Mouse (Mus musculus) forebrain, embryonic 15.5 days (tissue): Measurements from ENCODE around the gene Prss53. TPM values are rescaled to one million over a fixed set of nuclear protein-coding genes. Genes with fewer than 3 reads are reported as not detected.
A peak's percentile ranks its signal among the peaks of the same experiment; 100 is the strongest.
"Not testable (repeated sequence)": the region's sequence is repeated elsewhere in the genome, so short reads cannot be mapped to it uniquely, and the experiment has no call there.

Experiments used
- ATAC-seq: fragments of 200-750 bp; cut with Nextera tagmentation; replicated peaks from 2 replicates; pipeline ENCODE4 v1.8.0; 2017; ENCODE audit warnings: mild to moderate bottlenecking, moderate TSS enrichment, moderate library complexity
- H3K27ac ChIP-seq: fragments of 300-500 bp; sonication (generic); replicated peaks from 2 replicates; pipeline ENCODE4 v1.5.1; 2015; ENCODE audit warnings: mild to moderate bottlenecking, inconsistent platforms
- H3K27me3 ChIP-seq: fragments of 300-500 bp; sonication (generic); 2 replicates; pipeline ENCODE4 v1.6.1; 2015; ENCODE audit warnings: inconsistent platforms
- H3K36me3 ChIP-seq: fragments of 300-500 bp; sonication (generic); 2 replicates; pipeline ENCODE4 v1.6.1; 2015; ENCODE audit warnings: mild to moderate bottlenecking, inconsistent platforms
- H3K4me1 ChIP-seq: fragments of 300-500 bp; sonication (generic); 2 replicates; pipeline ENCODE4 v1.6.1; 2015; ENCODE audit warnings: inconsistent platforms
- H3K4me2 ChIP-seq: fragments of 300-500 bp; sonication (generic); replicated peaks from 2 replicates; pipeline ENCODE4 v1.6.1; 2015; ENCODE audit warnings: mild to moderate bottlenecking, inconsistent platforms
- H3K4me3 ChIP-seq: fragments of 300-500 bp; sonication (generic); 2 replicates; pipeline ENCODE4 v1.5.1; 2015; ENCODE audit warnings: mild to moderate bottlenecking, inconsistent platforms
- H3K9ac ChIP-seq: fragments of 300-500 bp; sonication (generic); replicated peaks from 2 replicates; pipeline ENCODE4 v1.6.1; 2015; ENCODE audit warnings: mild to moderate bottlenecking, inconsistent platforms
- H3K9me3 ChIP-seq: fragments of 300-500 bp; sonication (generic); 2 replicates; pipeline ENCODE4 v1.6.1; 2016; ENCODE audit warnings: inconsistent platforms
- WGBS: fragments of 180-500 bp; shearing (Covaris S2); methylation state at CpG from one replicate; pipeline ENCODE4 v1.1.7; 2015; ENCODE audit warnings: mixed read lengths; 5-methylcytosine and 5-hydroxymethylcytosine counted together
- polyA plus RNA-seq: library from polyadenylated mRNA; unstranded; fragments of >200 nt; fragmentation: Nextera tagmentation; extraction: Ambion mirVana; gene quantifications from 2 replicates; pipeline ENCODE4 v1.2.1, GENCODE M21; 2015

Gene Prss53
- polyA plus RNA-seq, 1 experiment from 2014 or later = 0.92 TPM

DNA sequence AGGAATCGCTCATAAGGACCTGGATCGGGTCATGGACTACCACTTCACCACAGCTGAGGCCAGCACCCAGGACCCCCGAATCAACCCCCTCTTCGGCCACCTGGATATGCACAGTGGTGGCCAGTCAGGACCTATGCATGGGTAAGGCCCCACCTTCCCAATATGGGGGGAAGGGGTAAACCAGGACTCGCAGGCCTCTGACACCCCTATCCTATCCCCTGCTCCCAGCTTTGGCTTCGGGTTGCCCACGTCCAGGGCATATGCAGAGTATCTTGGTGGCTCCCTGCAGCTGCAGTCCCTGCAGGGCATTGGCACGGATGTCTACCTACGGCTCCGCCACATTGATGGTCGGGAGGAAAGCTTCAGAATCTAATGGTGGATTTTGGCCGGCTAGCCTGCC, 17.2 kb upstream of the Prss53 start:
- 97% methylated on average over 12 of the region's 12 CpGs for WGBS
- ATAC-seq = no peak
- H3K27me3 ChIP-seq = no peaks in the 10 kb centered on the region

DNA sequence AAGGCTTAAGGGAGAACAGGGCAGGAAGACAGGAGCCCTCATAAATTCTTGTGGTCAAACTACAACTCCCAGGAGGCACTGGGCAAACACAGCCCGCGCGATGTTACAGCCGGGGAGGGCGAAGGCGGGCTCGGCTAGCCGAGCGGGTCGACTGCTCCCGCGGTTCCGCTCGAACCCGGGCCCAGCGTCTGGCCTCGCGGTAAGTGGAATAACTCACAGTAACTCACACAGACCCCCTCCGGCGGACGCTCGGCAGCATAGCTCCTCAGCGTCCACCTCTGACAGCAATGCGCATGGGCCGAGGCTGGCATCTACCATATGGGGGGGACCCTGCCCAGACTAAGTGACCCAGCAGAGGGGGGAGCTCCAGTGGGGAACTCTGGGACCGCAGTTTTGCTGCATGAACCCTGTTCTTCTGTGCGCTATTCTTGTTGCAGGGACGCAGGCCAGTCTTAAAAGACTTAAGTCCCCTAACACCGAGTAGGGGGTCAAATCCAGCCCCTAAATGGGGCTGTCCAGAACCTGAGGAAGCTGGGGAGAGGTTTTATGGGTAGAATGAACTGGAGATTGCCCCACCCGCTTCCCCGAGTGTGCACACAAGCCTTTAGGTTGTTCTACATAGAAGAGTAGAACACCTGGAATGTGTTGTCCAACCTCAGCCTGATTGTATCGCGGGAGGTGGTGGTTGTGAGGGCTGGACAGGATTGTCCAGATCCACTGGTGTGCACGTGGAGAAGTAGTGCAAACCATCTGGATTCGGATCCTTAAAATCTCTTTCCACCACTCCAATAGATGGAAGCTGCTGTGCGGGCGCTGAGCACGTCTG, 13.4 kb upstream of the Prss53 start, which contains the start of gene Bckdk:
TSS of gene Bckdk (plus strand) at position 112 of the 826 bp plus-strand sequence.
- Histone ChIP-seq H3K27me3 (no peaks in the 10 kb centered on the region), H3K4me2 (peak within 1 kb of the TSS; percentile 87), H3K9me3 (no peaks in the 10 kb centered on the region), H3K36me3 (peaks cover 31% of the 10 kb centered on the region), H3K27ac (peak within 1 kb of the TSS; percentile 85), H3K9ac (peak within 1 kb of the TSS; percentile 91), H3K4me1 (peaks cover 13% of the 10 kb centered on the region), H3K4me3 (peak within 1 kb of the TSS; percentile 89)
- WGBS = 7% methylated on average over 38 of the region's 38 CpGs
- peak; percentile 95 for ATAC-seq

More for the DNA sequence above, 17.2 kb upstream of the Prss53 start:
- Histone ChIP-seq H3K36me3 (peaks cover 34% of the 10 kb centered on the region), H3K4me3 (no peak overlapping the region), H3K4me2 (no peak overlapping the region), H3K27ac (no peak overlapping the region), H3K9me3 (no peaks in the 10 kb centered on the region), H3K4me1 (peaks cover 22% of the 10 kb centered on the region), H3K9ac (no peak overlapping the region)

DNA sequence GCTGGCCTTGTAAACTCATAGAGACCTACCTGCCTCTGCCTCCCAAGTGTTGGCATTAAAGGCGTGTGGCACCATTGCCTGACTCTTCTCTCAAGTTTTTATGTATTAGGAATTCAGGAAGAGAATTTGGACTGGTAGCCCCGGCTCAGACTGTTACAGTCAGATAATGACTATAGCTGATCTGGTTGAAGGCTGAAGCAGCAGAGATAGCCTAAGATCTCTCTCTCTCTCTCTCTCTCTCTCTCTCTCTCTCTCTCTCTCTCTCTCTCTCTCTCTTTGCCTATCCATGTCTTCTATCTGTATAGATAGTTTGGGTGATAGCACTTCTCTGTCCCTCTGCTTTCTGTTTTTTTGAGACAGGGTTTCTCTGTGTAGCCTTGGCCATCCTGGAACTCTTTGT, 11.0 kb upstream of the Prss53 start:
- ATAC-seq = no peak
- no peak overlapping the region for H3K9ac ChIP-seq
- H3K4me3 ChIP-seq = no peak overlapping the region
- no peak overlapping the region for H3K27ac ChIP-seq
- WGBS = 82% methylated on average over 2 of the region's 2 CpGs
- H3K36me3 ChIP-seq = peaks cover 7% of the 10 kb centered on the region; the same call in 1 of the 2 replicates
- no peak overlapping the region for H3K4me2 ChIP-seq
- H3K27me3 ChIP-seq = no peaks in the 10 kb centered on the region
- H3K4me1 ChIP-seq = peaks cover 13% of the 10 kb centered on the region
- no peaks in the 10 kb centered on the region for H3K9me3 ChIP-seq

DNA sequence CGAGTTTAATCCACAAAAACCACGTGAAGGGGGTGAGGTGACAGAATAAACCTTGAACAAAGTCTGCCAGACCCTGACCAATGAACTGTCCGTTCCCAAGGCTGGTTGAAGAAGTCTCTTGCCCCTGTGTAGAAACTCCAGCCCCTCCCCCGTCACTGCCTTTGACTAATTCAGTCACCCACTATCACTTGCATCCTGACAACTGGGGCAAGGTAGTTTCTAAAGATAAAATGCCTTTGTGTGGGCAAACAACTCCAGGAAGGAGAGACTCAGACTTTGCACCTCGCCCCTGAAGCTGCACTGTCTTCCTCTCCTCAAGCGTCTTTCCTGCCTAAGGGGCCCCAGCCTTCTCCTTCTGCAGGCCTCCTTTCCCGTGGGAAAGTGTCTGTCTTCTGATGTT, 9.2 kb upstream of the Prss53 start:
- H3K4me3 ChIP-seq = no peak overlapping the region
- peaks cover 10% of the 10 kb centered on the region for H3K4me1 ChIP-seq
- H3K27me3 ChIP-seq = no peaks in the 10 kb centered on the region
- no peak overlapping the region for H3K4me2 ChIP-seq
- ATAC-seq = no peak
- no peak overlapping the region for H3K27ac ChIP-seq
- no peaks in the 10 kb centered on the region for H3K36me3 ChIP-seq
- 51% methylated on average over 7 of the region's 7 CpGs for WGBS
- no peak overlapping the region for H3K9ac ChIP-seq
- no peaks in the 10 kb centered on the region for H3K9me3 ChIP-seq

DNA sequence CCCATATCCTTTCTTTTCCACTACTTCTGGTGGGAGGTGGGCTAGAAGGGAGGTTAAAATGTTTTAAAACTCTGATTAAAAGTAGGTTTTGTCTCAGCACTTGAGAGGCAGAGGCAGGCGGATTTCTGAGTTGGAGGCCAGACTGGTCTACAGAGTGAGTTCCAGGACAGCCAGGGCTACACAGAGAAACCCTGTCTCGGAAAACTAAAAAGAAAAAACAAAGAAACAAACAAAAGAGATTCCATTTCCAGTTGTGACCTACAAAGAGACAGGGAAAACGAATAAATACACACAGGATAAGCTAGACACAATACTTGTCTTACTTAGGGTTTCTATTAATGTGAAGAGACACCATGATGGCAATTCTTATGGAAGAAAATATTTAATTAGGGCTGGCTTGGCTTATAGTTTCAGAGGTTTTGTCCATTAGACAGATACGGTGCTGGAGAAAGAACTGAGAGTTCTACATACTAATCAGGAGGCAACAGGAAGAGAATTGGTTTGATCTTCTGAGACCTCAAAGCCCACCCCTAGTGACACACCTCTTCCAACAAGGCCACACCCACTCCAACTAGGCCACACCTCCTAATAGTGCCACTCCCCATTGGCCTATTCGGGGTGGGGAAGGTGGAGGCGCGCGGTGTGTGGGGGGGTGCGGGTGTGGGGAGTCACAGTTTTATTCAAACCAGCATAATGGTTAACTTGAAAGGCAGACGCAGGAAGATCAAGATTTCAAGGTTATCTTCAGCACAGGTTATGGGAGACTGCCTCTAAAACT, 7.6 kb upstream of the Prss53 start:
- WGBS = 40% methylated on average over 10 of the region's 10 CpGs
- ATAC-seq = no peak
- H3K4me2 ChIP-seq = no peak overlapping the region
- 0 out of 2 replicates have a peak, but pooled peaks cover 2% of the 10 kb centered on the region for H3K36me3 ChIP-seq
- H3K4me3 ChIP-seq = no peak overlapping the region
- H3K4me1 ChIP-seq = peaks cover 9% of the 10 kb centered on the region
- H3K27me3 ChIP-seq = no peaks in the 10 kb centered on the region
- no peaks in the 10 kb centered on the region for H3K9me3 ChIP-seq
- no peak overlapping the region for H3K27ac ChIP-seq
- H3K9ac ChIP-seq = no peak overlapping the region

DNA sequence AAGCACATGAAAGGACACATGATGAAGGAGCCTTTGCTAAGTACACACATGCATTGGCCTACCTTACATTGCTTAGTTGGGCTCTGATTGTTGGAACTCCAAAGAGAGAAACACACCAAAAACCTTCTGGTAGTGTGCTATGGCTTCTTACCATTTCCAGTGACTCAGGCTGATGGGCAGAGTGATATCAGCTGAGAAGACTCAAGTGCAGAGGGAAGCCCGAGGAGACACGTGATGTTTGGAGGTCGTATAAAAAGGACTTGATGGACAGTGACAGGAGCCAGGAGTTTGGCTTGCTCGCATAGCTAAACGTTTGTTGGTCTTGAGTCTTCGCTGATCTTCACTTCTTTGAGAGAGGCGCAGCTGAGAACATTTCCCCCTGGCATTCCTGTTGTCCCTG, 6.8 kb upstream of the Prss53 start:
- 91% methylated on average over 7 of the region's 7 CpGs for WGBS
- H3K36me3 ChIP-seq = 0 out of 2 replicates have a peak, but pooled peaks cover 5% of the 10 kb centered on the region
- no peak overlapping the region for H3K27ac ChIP-seq
- peaks cover 9% of the 10 kb centered on the region for H3K4me1 ChIP-seq
- H3K9ac ChIP-seq = no peak overlapping the region
- ATAC-seq = no peak
- no peak overlapping the region for H3K4me2 ChIP-seq
- H3K4me3 ChIP-seq = no peak overlapping the region
- H3K9me3 ChIP-seq = no peaks in the 10 kb centered on the region
- no peaks in the 10 kb centered on the region for H3K27me3 ChIP-seq

DNA sequence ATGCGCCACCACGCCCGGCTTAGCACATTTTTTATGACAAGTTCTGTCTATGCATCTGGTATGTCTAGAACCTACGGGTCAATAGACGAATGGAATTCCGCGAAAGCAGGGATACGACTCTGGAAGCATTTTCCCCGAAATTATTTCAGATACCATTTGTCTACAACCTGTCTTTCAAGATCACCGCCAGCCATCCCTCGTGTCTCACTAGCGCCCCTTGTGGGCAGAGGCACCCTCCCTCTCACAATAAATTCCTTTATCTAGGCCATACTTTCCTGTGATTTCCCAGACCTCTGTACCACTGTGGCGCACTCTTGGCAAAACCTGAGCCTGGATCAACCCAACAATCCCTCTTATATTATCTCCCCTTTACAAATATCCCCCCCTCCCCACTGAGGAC, 5.6 kb upstream of the Prss53 start:
- H3K27me3 ChIP-seq = no peaks in the 10 kb centered on the region
- H3K36me3 ChIP-seq = 0 out of 2 replicates have a peak, but pooled peaks cover 8% of the 10 kb centered on the region
- H3K9me3 ChIP-seq = no peaks in the 10 kb centered on the region
- no peak overlapping the region for H3K27ac ChIP-seq
- 60% methylated on average over 13 of the region's 13 CpGs for WGBS
- H3K4me2 ChIP-seq = no peak overlapping the region
- H3K9ac ChIP-seq = no peak overlapping the region
- no peak for ATAC-seq
- H3K4me3 ChIP-seq = no peak overlapping the region
- peaks cover 9% of the 10 kb centered on the region for H3K4me1 ChIP-seq

DNA sequence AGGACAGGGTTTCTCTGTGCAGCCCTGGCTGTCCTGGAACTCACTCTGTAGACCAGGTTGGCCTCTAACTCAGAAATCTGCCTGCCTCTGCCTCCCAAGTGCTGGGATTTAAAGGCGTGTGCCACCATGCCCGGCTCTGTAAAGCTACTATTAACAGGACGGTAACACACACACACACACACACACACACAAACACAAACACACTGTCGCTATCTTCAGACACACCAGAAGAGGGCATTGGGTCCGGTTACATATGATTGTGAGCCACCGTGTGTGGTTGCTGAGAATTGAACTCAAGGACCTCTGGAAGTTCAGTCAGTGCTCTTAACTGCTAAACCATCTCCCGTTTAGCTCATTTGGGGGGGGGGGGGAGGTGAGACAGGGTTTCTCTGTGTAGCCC, 5.1 kb upstream of the Prss53 start:
- H3K36me3 ChIP-seq, H3K9me3 ChIP-seq, H3K4me1 ChIP-seq, H3K9ac ChIP-seq, ATAC-seq, H3K27me3 ChIP-seq: not testable (repeated sequence)
- Histone ChIP-seq H3K27ac (peak overlapping the region; percentile 35; the same call in 1 of the 2 replicates), H3K4me3 (peak overlapping the region; percentile 62), H3K4me2 (peak overlapping the region; percentile 68; the same call in 1 of the 2 replicates)
- 62% methylated on average over 7 of the region's 7 CpGs for WGBS

DNA sequence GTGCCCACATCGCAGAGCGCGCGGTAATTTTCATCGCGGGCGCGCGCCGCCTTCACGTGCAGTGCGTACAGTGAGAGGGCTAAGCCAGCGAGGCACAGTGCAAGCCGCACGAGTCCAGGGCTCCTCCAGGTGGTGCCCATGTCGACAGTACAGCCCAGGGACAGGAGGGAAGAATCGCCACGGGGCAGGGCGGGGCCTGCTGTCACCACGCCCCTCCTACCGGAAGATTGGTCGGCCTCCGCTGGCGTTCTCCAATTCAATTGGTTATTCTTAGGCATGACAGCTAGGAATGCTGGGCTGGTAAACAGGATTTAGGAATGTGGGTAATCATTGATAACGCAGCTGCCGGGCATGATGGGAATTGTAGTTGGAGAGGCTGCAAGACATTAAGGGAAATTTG, 4.7 kb upstream of the Prss53 start, which contains the start of the genes Gm21974 and Vkorc1:
TSS of gene Gm21974 (minus strand) at position 13 of the 400 bp plus-strand sequence.
TSS of gene Vkorc1 (minus strand) at position 176 of the 400 bp plus-strand sequence.
- peak within 1 kb of the TSS; percentile 68 for H3K4me2 ChIP-seq
- peak; percentile 98 for ATAC-seq
- WGBS = 0% methylated on average over 26 of the region's 26 CpGs
- peak within 1 kb of the TSS; percentile 54 for H3K9ac ChIP-seq
- H3K4me3 ChIP-seq = peak within 1 kb of the TSS; percentile 62
- H3K27ac ChIP-seq = peak within 1 kb of the TSS; percentile 76
- H3K9me3 ChIP-seq = no peaks in the 10 kb centered on the region
- peaks cover 9% of the 10 kb centered on the region for H3K4me1 ChIP-seq
- no peaks in the 10 kb centered on the region for H3K27me3 ChIP-seq
- H3K36me3 ChIP-seq = 0 out of 2 replicates have a peak, but pooled peaks cover 12% of the 10 kb centered on the region

DNA sequence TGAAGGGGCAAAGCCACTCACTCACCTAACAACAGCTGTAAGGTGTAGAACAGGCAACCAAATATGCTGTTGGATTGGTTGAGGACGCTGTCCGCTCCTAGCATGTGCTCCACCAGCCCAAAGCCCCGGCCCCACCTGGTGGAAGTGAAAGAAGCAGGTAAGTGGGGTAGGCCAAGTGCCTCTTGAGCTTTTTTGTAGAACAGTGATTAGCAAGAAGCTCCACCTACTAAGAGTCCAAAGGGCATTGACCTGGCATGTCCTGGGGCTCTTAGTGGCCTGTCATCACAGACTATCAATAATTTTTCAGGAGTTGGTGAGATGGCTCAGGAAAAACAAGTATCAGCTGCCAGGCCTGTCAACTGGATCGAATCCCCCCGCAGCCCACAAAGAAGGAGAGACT, 3.7 kb upstream of the Prss53 start:
- 87% methylated on average over 5 of the region's 5 CpGs for WGBS
- no peaks in the 10 kb centered on the region for H3K9me3 ChIP-seq
- peak overlapping the region; percentile 62 for H3K4me3 ChIP-seq
- peaks cover 9% of the 10 kb centered on the region for H3K4me1 ChIP-seq
- H3K4me2 ChIP-seq = peak overlapping the region; percentile 68
- H3K36me3 ChIP-seq = peaks cover 20% of the 10 kb centered on the region
- ATAC-seq = no peak
- no peak overlapping the region for H3K27ac ChIP-seq
- no peaks in the 10 kb centered on the region for H3K27me3 ChIP-seq
- peak overlapping the region; percentile 54 for H3K9ac ChIP-seq

DNA sequence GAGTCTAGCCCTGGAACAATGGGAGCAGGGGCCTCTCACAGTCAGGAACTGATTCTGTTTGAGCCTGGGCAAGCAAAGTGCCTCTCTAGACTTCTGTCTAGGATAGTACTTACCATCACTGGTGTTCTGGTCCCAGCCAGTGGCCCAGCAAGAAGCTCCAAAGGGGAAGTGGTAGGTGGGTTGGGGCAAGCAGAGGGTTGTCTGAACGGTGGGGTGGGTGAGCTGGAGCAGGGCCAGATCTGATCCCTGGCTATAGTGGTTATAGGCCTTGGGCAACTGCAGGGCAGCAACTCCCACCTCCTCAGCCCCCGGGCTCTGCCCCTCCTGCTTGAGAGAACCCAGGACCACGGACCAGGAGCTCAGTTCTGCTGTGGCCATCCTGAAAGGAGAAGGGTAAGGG, 1.9 kb downstream of the Prss53 start:
- H3K36me3 ChIP-seq = peaks cover 73% of the 10 kb centered on the region
- WGBS = 67% methylated on average over 3 of the region's 3 CpGs

DNA sequence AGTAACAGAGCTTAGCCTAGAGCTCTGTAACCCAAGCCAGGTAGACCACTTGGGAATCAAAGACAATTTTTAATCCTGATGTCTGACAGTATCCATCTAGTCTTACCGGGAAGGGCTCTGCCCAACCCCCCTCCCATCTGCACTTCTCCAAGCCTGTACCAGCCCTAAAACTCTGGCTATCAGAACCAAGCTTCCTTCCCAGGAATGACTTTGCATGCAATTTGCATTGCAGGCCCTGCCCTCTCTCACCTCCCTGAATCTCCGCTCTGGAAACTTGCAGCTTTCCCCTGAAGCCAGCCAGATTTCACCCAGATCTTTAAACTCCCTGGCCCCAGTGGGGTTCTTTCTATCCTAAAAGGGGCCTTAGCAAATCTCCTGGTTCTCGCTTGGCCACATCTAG, 3.0 kb downstream of the Prss53 start:
- Histone ChIP-seq H3K4me2 (no peak overlapping the region), H3K9me3 (no peaks in the 10 kb centered on the region), H3K4me3 (no peak overlapping the region), H3K27me3 (no peaks in the 10 kb centered on the region), H3K27ac (no peak overlapping the region), H3K9ac (no peak overlapping the region), H3K36me3 (peaks cover 78% of the 10 kb centered on the region), H3K4me1 (peaks cover 21% of the 10 kb centered on the region)
- 79% methylated on average over 3 of the region's 3 CpGs for WGBS
- no peak for ATAC-seq

More for the DNA sequence above, 1.9 kb downstream of the Prss53 start:
- no peak for ATAC-seq
- Histone ChIP-seq H3K27me3 (no peaks in the 10 kb centered on the region), H3K9me3 (no peaks in the 10 kb centered on the region), H3K4me1 (peaks cover 12% of the 10 kb centered on the region), H3K27ac (no peak overlapping the region), H3K9ac (no peak overlapping the region), H3K4me3 (no peak overlapping the region), H3K4me2 (no peak overlapping the region)
